Mouse (Mus musculus): ENCODE data around the gene Crisp4. TPM values are rescaled to one million over a fixed set of nuclear protein-coding genes. Genes with fewer than 3 reads are reported as not detected.

The Crisp4 gene
- total RNA-seq (2021): not detected
- long read RNA-seq, experiment 1: 0 reads
- long read RNA-seq, experiment 2: 0 reads

DNA sequence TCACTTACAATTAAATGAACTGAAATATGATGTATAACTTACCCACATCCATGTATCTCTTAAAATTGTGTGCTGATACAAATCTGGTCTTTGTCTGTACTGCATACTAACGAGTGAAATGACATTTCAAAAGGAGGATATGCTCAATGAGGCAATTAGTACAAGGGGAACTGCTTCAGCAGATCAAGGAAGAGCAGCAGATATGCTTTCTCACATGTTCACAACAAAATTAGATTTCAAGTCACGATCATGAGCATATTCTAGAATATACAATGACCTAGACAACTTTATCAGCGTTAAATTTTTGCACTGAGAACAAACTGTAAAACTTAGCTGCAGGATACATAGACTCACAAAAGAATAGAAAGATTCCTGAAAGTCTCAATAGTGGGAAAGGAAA lies at the start of gene Crisp4:
Gene Crisp4 (minus strand): TSS at position 101 of the 400 bp plus-strand sequence.
- no peak for DNase-seq

DNA sequence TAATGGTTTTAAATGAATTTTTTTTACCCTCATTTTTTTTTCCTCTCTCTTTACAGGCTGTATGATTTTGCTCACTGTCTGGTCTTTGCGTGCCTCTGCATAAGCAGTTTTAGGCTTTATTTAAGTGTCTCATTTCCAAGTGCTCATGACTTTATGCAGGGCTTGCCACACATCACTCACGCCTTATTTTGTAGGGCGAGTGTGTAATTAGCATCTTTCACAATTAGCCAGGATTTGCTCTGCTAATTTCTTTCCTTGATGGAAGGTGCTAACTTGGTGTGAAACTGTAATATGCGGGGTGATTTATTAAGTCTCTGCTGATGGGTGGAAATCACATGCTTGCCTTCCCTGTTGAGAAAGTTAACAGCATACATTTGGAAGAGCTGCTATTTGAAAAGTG lies 46.0 kb upstream of the Crisp4 start:
- no peak for DNase-seq

GRCm38 (mm10) chr1:18190714-18191712 lies 45.3 kb upstream of the Crisp4 start:
- no peak for DNase-seq

DNA sequence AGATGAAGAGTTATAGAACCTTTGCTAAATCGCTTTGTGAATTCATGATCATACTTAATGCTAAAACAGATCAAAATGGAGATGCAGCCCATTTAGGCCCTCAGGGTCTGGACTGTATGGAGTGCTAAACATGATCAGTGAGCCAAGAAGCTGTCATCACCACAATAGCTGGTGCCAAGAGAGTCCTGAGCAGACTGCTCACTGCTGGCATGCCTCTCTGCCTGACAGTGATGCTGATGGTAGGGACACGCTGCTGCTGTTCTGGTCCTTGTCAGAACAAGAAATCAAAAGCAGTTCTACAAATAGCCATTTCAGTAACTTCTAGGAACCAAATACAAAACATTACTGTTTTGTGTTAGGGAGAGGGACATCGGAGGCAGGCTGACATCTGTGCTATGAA lies 35.5 kb upstream of the Crisp4 start:
- no peak for DNase-seq

DNA sequence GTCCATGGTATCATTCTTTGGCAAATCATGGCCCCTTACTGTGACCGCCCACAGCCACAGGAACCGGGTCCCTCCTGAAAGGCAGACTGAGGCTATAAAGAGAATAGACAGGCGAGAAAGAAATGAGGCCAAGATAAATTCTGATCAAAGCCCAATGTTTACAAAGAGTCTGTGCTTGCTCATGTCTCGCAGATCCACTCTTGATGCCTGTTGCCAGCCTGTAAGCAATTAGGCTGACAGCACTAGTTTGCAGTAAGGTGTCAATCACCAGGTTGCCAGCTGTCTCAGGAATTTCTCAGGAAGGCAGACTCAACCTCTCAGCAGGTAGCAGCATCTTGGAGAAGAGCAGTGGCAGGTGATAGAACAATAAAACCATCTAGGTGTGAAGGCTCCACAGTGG lies 24.9 kb upstream of the Crisp4 start:
- no peak for DNase-seq

DNA sequence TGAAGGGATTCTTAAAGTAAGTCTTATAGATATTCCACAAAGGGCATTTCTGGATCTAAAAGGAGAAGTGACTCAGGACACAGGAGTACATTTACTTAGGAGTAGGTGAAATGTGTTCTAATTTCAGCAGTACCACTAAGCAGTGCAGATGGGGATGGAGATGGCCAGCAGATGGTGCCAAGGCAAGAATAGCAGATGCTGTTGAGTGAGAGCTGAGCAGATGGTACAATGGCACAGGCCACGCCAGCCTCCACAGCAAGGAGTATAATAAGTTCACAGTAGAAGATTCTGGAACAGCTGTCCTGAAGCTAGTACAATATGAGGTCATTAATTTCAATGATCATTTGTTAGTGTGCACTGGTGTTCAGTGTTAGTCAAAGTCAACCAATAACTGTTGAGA lies 22.6 kb upstream of the Crisp4 start:
- DNase-seq: no peak

DNA sequence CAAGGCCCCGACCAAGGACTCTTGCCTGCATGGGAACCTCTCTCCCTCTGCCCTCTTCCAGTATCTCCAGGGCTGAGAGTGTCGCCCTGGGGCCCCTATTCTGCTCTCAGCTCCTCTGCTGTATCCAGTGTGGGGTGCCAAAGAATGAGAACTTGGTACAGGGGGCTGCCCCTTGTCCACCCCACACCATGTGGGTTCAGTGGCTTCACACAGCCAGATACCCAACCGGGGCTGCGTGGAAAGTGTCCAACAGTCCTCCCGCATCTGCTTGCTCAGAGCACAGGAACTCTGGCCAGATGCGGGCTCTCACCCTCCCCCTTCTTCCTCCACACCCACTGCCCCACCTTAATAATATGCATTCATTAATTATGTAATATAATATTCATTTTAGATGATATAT lies 13.4 kb upstream of the Crisp4 start:
- DNase-seq: no peak

- no peak for DNase-seq
Observed at GRCm38 (mm10) chr1:18148211-18148610, 2.5 kb upstream of the Crisp4 start.

GRCm38 (mm10) chr1:18131691-18132090 lies 14.0 kb downstream of the Crisp4 start:
- DNase-seq: no peak

GRCm38 (mm10) chr1:18129983-18130382 lies 15.7 kb downstream of the Crisp4 start:
- no peak for DNase-seq

DNA sequence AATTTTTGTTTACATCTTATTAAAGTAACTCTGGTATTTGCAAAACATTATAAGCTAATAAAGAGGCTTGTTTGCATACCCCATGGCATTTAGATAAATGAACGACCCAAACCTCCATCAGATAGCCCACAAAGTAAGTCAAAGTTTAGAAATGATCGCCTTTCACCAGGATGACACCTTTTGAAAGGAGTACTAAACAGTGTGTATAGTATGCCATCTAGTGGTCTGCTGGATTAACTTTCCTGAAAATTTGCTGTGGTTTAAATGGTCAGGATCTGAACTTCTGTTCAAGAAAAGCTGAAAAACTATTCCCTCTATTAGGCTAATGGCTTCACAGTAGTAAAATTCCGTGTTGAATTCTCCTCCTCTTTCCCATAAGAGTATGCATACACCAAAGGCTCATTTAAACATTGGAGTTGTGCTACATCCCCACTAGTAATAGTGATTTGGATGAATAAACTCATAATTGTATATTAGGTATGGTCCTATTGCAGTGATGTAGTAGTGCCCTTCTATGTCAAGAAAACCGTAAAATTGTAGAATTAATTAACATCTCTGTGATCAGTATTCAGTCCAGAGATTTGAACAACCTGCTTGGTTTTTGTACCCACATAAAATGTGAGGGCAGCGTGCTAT lies 38.9 kb downstream of the Crisp4 start:
- no peak for DNase-seq

DNA sequence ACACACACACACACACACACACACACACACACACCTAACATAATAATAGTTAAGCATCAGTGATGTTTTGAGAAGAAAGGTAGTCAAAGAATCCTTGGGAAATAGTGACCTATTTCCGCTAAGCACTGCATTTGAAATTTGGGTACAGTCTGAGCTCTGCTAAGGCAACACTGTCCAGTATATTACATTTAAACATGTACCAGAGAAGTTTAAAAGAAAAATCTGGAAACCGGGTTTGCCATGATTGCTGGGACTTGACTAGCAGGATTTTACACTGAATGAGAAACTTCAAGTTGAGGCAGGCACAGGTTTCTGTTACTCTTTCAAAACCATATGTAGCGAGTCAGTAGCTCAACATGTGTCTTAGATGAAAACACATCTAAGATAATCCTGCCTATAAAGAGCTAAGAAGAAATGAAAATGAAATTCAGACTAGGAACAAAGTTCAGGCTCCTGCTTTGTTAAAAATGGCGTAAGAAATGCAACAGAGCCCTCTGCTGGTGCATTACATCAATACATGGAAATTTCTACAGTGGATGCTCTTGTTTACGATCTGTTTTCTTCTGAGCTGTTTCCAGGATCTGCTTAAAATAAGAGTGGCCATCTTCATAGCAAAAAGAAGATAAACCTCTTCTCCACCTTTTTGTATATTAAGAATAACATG lies 39.7 kb downstream of the Crisp4 start:
- DNase-seq: no peak

DNA sequence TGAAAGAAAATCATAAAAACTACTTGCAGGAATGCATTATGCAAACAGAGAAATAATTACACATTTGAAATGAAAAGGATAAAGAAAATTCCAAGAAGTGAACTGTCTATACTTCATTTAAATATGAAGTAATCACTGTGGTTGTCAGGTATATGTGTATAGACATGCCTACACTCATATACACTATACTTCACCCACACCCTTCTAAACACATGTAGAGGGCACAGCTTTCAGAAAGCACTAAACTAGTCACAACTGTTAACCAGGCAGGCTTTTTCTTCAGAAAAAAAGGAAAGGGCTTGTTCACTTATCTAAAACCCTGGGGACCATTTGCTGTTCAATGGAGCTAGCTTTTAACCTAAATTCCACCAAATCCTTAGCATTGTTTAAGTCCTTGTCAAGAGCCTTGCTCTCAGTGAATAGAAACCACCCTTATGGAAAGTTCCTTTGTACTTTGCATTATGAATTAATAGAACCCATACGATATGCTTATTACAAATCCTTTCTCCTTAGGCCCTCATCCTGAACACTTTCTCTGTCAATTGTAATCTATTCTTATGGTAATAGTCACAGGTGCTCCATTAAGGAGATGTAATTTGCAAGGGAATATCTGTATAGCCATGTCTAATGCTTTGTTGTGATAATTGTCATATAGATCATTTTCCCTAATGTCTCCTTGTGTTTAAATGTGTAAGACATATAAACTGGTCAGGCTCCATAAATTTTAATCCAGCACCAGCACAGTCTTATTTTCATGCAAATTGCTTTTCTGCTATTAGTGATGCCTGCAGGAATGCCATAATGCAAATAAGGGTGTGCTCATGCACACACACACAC lies 40.5 kb downstream of the Crisp4 start:
- no peak for DNase-seq

Other genes with a start within 250 kb of the Crisp4 start
- gene Defb18, start 91.5 kb upstream of the Crisp4 start, total RNA-seq (2021): not detected
- gene Defb41, start 119.2 kb upstream of the Crisp4 start, total RNA-seq (2021): not detected